Mouse (Mus musculus): ENCODE measurements at regions not wholly inside any gene's neighbourhood (a gene's known extent, or its start where the extent isn't known, plus 50 kb on each side); places are given as distances from the start of the nearest gene placed in this dataset.

DNA sequence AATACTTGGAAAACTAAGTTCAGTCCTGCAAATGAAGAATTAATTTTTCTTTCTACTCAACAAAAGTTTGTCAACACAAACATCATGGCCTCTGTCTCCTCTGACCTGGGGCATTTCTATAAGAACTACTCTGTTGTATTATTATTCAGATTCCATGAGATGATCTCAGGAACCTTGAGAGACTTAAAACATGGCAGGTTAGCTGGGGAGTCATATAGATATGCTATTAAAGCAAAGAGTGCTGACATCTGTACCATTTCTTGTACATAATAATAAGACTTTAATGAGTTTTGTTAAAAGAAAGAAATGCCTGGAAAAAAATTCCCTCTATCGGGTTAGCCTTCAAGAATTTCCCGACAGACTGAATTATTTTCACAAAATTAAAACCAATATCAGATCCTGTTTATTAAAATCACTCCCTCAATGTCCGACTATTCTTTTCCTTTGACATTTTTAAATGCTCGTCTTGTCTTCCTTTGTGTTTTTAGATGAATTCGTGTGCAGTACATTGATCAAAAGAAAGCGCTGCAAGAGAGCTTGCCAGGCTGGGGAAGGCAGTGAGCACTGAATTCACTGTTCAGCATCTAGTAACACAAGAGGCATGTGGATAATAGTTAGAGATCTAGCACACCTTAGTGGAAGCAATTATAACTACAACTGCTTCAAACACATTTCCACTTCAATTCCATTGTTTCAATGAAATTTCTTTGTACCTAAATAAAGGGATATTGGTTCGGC is 145.0 kb upstream of the Cxadr start:
- no peak for DNase-seq (ENCODE audit: low spot score in 2 of 2)

GRCm38 (mm10) chr16:78153899-78154605 is 147.2 kb upstream of the Cxadr start:
- DNase-seq (ENCODE audit: low spot score in 2 of 2), result no peak

DNA sequence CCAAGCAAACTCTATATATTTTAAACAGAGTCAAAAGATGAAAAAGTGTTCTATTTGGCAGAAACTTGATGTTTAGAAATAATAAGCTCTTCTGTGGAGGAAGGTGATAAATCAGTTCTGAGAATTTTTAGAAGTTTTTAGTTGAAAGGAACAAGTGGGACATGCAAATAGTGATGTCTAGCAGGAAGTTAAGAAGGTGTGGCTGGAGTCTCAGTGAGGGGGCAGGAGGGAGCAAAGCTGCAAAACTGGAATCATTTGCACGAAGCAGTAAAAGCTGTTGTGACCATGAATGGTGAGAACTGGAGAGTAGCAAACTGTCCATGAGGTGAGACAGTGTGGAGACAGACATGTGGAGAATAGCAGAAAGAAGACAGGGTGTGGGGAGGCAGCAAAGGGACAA is 157.1 kb upstream of the Cxadr start:
- DNase-seq (ENCODE audit: low spot score in 2 of 2), result no peak

DNA sequence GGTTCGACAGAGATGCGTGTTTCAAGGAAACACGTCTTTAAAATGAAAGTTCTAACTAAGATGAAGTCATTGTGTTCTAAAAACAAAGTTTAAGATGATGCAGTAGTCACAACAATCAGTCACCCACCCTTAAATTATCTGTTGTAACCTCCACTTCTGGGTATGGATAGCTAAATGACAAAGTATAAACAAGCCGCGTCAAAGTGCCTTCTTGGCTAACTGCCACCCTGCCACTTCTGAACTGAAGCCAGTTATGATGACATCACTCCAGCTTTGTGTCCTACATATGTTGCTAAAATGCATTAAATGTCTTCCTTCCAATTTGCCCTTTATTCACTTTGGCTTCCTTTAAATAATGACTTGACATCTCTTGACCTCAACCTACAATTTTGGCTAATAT is 165.8 kb upstream of the Cxadr start:
- no peak for DNase-seq (ENCODE audit: low spot score in 2 of 2)

DNA sequence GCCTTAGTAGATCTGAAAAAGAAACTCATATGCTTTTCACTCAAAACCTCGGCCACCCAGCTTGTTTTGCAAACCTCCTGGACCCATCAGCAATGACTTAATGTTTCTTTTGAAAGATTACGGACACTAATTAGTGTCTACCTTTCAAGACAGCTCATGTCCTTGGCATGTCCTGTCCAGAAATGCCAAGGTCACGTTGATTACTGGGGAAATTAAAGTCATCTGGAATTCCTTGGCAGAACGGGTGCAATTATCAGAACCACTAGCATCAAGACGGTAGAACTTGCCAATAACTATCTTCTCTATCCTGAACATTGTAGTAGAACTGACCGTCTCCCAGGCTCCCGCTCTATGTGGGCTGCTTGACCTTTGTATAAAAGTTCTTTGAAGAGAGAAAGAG is 166.8 kb upstream of the Cxadr start:
- DNase-seq (ENCODE audit: low spot score in 2 of 2), result no peak

- no peak for DNase-seq (ENCODE audit: low spot score in 2 of 2)
These were observed 179.6 kb upstream of the Cxadr start for GRCm38 (mm10) chr16:78121668-78122067.

GRCm38 (mm10) chr16:78120346-78120899 is 180.9 kb upstream of the Cxadr start:
- DNase-seq (ENCODE audit: low spot score in 2 of 2), result no peak

DNA sequence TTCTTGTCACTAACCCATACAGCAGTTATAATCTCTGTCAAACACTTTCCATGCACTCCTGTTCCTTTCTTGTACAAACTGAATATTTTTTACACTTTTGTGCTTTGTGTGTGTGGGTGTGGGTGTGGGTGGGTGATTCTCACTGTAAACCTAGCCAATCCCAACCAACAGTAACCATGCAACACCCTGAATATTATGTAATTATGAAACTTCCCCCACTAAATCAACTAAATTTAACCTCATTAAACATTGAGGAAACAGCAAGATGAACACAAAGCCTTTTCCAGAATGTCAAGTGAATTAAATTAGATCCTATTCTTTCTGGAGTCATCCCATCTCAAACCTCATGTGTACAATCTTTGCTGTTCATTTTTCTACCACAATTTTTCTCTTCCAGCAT is 197.0 kb upstream of the Cxadr start:
- DNase-seq (ENCODE audit: low spot score in 2 of 2), result no peak

GRCm38 (mm10) chr16:78101415-78102326 is 199.6 kb upstream of the Cxadr start:
- DNase-seq (ENCODE audit: low spot score in 2 of 2), result no peak

- no peak for DNase-seq (ENCODE audit: low spot score in 2 of 2)
These were observed 201.4 kb upstream of the Cxadr start for GRCm38 (mm10) chr16:78099842-78100241.

DNA sequence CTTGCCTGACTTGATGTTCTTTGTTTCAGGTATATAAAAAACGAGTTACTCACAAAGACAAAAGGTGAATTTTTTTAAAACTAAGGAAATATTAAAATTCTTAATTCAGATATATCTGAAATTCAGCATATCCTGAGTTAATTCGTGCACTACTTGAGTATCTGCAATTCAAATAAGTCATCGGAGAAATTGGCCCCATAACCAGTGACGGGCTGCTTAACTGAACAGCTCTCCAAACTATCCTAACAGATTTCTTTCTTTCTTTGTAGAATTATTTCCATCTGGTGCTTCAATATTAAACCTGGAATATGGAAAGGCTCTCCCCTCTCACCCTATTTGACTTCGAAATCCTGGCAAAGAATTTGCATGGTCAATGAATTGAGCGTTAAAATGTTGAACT is 202.2 kb upstream of the Cxadr start:
- DNase-seq (ENCODE audit: low spot score in 2 of 2), result no peak

DNA sequence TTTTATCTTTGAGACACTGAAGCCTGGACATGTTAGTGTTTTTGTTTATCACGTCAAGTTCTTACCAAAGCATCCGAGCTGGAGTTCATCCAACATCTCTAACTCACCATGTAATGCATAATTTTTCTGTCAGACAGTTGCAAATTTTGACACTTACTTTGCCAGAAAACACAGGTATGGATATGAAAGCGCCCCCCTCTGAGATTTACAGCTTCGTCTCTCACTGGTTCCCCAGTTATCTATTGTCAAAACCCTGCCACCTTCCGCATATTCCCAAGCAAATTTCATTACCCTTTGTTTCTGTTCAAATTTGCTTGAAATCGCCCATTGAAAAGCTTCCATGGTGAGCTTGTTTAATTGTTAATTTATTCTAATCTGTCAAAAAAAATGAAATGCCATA is 202.7 kb upstream of the Cxadr start:
- no peak for DNase-seq (ENCODE audit: low spot score in 2 of 2)

- no peak for DNase-seq (ENCODE audit: low spot score in 2 of 2)
These were observed 204.7 kb upstream of the Cxadr start for GRCm38 (mm10) chr16:78096571-78096970.

- DNase-seq (ENCODE audit: low spot score in 2 of 2), result no peak
These were observed 211.1 kb upstream of the Cxadr start for GRCm38 (mm10) chr16:78090155-78090554.

DNA sequence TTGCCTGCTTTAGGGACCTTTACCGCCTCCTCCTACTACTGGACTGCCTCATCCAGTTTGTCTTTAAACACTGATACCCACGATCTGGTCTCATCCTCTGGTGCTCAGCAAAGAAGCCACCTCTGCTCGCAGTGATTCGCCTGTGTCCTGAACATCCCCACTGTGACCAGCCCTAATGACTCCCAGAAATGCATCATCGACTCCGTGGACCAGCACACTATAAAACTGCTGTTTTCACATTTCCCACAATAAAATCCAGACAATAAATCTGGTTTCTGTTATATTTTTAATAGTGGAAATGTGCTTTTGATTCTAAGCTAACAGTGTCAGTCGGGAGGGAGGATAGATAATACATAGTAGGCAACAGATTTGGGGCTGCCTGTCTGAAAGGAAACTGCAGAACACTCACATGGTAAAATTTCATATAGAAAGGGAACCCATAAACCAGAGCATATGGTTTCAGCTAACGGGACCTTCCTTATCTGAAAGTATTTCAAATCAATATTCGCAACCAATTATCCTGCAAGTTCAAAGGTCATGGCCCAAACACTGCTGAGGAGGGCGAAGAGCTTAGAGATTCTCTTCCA is 233.7 kb upstream of the Cxadr start:
- DNase-seq (ENCODE audit: low spot score in 2 of 2), result no peak

GRCm38 (mm10) chr16:78060516-78060915 is 240.8 kb upstream of the Cxadr start:
- DNase-seq (ENCODE audit: low spot score in 2 of 2), result no peak

- no peak for DNase-seq (ENCODE audit: low spot score in 2 of 2)
These were observed 243.7 kb upstream of the Cxadr start for GRCm38 (mm10) chr16:78057549-78057948.

- DNase-seq (ENCODE audit: low spot score in 2 of 2), result no peak
These were observed 249.2 kb upstream of the Cxadr start for GRCm38 (mm10) chr16:78052133-78052532.

- DNase-seq (ENCODE audit: low spot score in 2 of 2), result no peak
These were observed 261.0 kb upstream of the Cxadr start for GRCm38 (mm10) chr16:78040149-78040920.

GRCm38 (mm10) chr16:78019605-78020285 is 281.5 kb upstream of the Cxadr start:
- DNase-seq (ENCODE audit: low spot score in 2 of 2), result no peak

All from thymus, postnatal 10 days (tissue).